Mouse (Mus musculus) forebrain, postnatal 0 days (tissue): ENCODE measurements around the gene Rtkn. TPM values are rescaled to one million over a fixed set of nuclear protein-coding genes. Genes with fewer than 3 reads are reported as not detected.

Experiments
- ATAC-seq: fragments of 200-750 bp; cut with Nextera tagmentation; 2 replicates; pipeline ENCODE4 v1.8.0; 2017; ENCODE audit warnings: mild to moderate bottlenecking, moderate library complexity
- DNase-seq: peaks from one replicate; pipeline ENCODE4 v3.0.0-alpha.2; 2015
- H3K27ac ChIP-seq: fragments of 300-500 bp; sonication (generic); 2 replicates; pipeline ENCODE4 v1.5.1; 2014; ENCODE audit warnings: low read depth, mild to moderate bottlenecking, antibody characterized with exemption, low read length, moderate library complexity, mixed read lengths
- H3K27me3 ChIP-seq: fragments of 300-500 bp; sonication (generic); 2 replicates; pipeline ENCODE4 v1.6.1; 2014; ENCODE audit warnings: mild to moderate bottlenecking, low read length, mixed read lengths; ENCODE audit not compliant: insufficient read depth
- H3K36me3 ChIP-seq: fragments of 300-500 bp; sonication (generic); 2 replicates; pipeline ENCODE4 v1.6.1; 2014; ENCODE audit warnings: mild to moderate bottlenecking, moderate library complexity; ENCODE audit not compliant: insufficient read depth
- H3K4me1 ChIP-seq: fragments of 300-500 bp; sonication (generic); 2 replicates; pipeline ENCODE4 v1.6.1; 2014; ENCODE audit warnings: antibody characterized with exemption; ENCODE audit not compliant: insufficient read depth
- H3K4me2 ChIP-seq: fragments of 300-500 bp; sonication (generic); 2 replicates; pipeline ENCODE4 v1.6.1; 2014; ENCODE audit warnings: low read depth, mild to moderate bottlenecking, moderate library complexity
- H3K4me3 ChIP-seq: fragments of 300-500 bp; sonication (generic); 2 replicates; pipeline ENCODE4 v1.5.1; 2014; ENCODE audit warnings: low read depth, low read length, mixed read lengths
- H3K9ac ChIP-seq: fragments of 300-500 bp; sonication (generic); 2 replicates; pipeline ENCODE4 v1.6.1; 2014; ENCODE audit warnings: mild to moderate bottlenecking
- H3K9me3 ChIP-seq: fragments of 300-500 bp; sonication (generic); 2 replicates; pipeline ENCODE4 v1.6.1; 2016; ENCODE audit warnings: low read length
- CTCF ChIP-seq: sonication (generic); IDR thresholded peaks from 2 replicates; pipeline ENCODE4 v1.5.1; 2016; ENCODE audit warnings: antibody characterized with exemption, control low read depth, low read depth
- WGBS: fragments of 180-500 bp; shearing (Covaris S2); extraction: QIAGEN DNeasy Blood & Tissue Kit; methylation state at CpG from one replicate; pipeline ENCODE4 v1.1.7; 2014; 5-methylcytosine and 5-hydroxymethylcytosine counted together
- polyA plus RNA-seq: library from polyadenylated mRNA; unstranded; fragments of >200 nt; fragmentation: Nextera tagmentation; extraction: Ambion mirVana; gene quantifications from 2 replicates; pipeline ENCODE4 v1.2.1, GENCODE M21; 2015
- total RNA-seq: library from RNA; depleted of rRNA; stranded (reverse); fragments of >200 nt; gene quantifications from 2 replicates; pipeline ENCODE4 v1.2.3, GENCODE M21; 2014

Rtkn gene
- total and polyA plus RNA-seq, 2 experiments from 2014 or later = 8.1 to 19.4 TPM

GRCm38 (mm10) chr6:83117616-83118015, 17.6 kb upstream of the Rtkn start:
- Histone ChIP-seq H3K9ac (no peak overlapping the region), H3K36me3 (peaks cover 25% of the 10 kb centered on the region), H3K9me3 (no peaks in the 10 kb centered on the region), H3K27ac (no peak overlapping the region), H3K4me2 (no peak overlapping the region), H3K4me1 (peaks cover 13% of the 10 kb centered on the region), H3K4me3 (no peak overlapping the region), H3K27me3 (no peaks in the 10 kb centered on the region)
- no peak for TF ChIP-seq CTCF
- ATAC-seq = no peak
- 92% methylated on average over 13 of the region's 13 CpGs for WGBS
- no peak for DNase-seq

GRCm38 (mm10) chr6:83118369-83118768, 16.9 kb upstream of the Rtkn start:
- Histone ChIP-seq H3K4me3 (no peak overlapping the region), H3K27me3 (no peaks in the 10 kb centered on the region), H3K36me3 (peaks cover 25% of the 10 kb centered on the region), H3K4me2 (no peak overlapping the region), H3K9me3 (no peaks in the 10 kb centered on the region), H3K4me1 (peaks cover 14% of the 10 kb centered on the region), H3K9ac (no peak overlapping the region), H3K27ac (no peak overlapping the region)
- TF ChIP-seq CTCF = no peak
- 81% methylated on average over 11 of the region's 11 CpGs for WGBS
- ATAC-seq = no peak
- no peak for DNase-seq

DNA sequence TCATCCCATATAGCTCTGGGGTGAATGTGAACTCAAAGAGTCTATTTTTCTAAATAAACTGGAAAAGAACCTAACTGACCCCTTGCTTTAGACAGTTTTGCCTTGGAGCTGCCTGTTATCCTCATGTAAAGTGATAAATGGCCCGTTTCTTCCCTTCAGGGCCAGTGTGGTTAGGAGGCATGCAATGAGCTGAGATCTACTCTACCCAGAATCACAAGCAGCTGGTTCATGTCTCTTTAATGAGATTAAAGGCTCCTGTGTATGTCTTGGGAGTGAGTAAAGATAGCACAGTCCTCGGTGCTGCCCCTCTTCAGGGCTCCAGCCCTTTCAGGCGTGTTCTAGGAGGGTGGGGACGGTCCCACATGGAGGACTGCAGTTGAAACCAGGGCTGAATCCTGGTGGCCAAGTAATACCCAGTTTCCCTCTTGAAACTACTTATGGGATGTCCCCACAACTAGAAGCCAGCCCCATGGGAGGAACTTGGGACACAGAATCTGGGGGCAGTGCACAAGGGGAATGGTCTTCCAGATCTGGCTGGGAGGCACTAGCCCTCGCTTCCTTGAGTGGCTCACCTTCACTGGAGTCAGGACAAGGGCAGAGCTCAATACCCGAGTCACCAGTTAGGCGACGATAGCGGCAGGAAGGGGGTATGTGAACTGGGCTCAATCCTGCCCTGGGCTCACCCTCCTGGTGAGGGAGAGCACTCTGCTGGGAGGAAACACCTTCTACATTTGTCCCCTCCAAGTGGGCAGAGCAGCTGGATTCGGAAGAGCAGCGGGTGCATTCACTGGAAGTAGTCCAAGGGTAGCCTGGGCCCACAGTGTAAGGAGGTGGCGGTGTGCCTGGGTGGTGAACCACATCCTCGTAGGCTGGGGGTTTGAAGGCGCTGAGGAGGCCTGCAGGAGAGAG, 16.2 kb upstream of the Rtkn start:
- no peak for TF ChIP-seq CTCF
- H3K9me3 ChIP-seq = no peaks in the 10 kb centered on the region
- no peak for ATAC-seq
- H3K9ac ChIP-seq = no peak overlapping the region
- peaks cover 25% of the 10 kb centered on the region for H3K36me3 ChIP-seq
- H3K27ac ChIP-seq = no peak overlapping the region
- no peak overlapping the region for H3K4me2 ChIP-seq
- WGBS = 77% methylated on average over 14 of the region's 14 CpGs
- DNase-seq = no peak
- no peaks in the 10 kb centered on the region for H3K27me3 ChIP-seq
- no peak overlapping the region for H3K4me3 ChIP-seq
- peaks cover 16% of the 10 kb centered on the region for H3K4me1 ChIP-seq

- Histone ChIP-seq H3K4me1 (peaks cover 22% of the 10 kb centered on the region), H3K9me3 (no peaks in the 10 kb centered on the region), H3K9ac (no peak overlapping the region), H3K27me3 (no peaks in the 10 kb centered on the region), H3K4me2 (peak overlapping the region; percentile 93; the same call in 1 of the 2 replicates), H3K27ac (no peak overlapping the region), H3K36me3 (peaks cover 25% of the 10 kb centered on the region), H3K4me3 (no peak overlapping the region)
- DNase-seq (no peak), ATAC-seq (no peak)
- TF ChIP-seq CTCF = no peak
- 80% methylated on average over 7 of the region's 7 CpGs for WGBS
These were observed 15.6 kb upstream of the Rtkn start for GRCm38 (mm10) chr6:83119734-83120051.

GRCm38 (mm10) chr6:83120930-83121862, 14.1 kb upstream of the Rtkn start, which contains the start of gene Wbp1:
Gene Wbp1, minus strand, starts transcription at chr6:83121559.
- under 1% methylated on average over 38 of the region's 38 CpGs for WGBS
- peak; percentile 98 for DNase-seq

GRCm38 (mm10) chr6:83121863-83122710, 13.2 kb upstream of the Rtkn start:
- Histone ChIP-seq H3K36me3 (peaks cover 24% of the 10 kb centered on the region), H3K9me3 (no peaks in the 10 kb centered on the region), H3K4me1 (peaks cover 22% of the 10 kb centered on the region), H3K27me3 (no peaks in the 10 kb centered on the region), H3K4me3 (peak overlapping the region; percentile 70), H3K27ac (peak overlapping the region; percentile 88), H3K4me2 (peak overlapping the region; percentile 93), H3K9ac (peak overlapping the region; percentile 70)
- no peak for TF ChIP-seq CTCF
- ATAC-seq (peak; percentile 38), DNase-seq (no peak)
- 6% methylated on average over 40 of the region's 52 CpGs for WGBS

More at GRCm38 (mm10) chr6:83120930-83121862, 14.1 kb upstream of the Rtkn start, which contains the start of gene Wbp1:
- H3K9me3 ChIP-seq = no peaks in the 10 kb centered on the region
- peak within 1 kb of the TSS; percentile 88 for H3K27ac ChIP-seq
- peak; percentile 96 for ATAC-seq
- TF ChIP-seq CTCF = no peak
- peak within 1 kb of the TSS; percentile 93 for H3K4me2 ChIP-seq
- H3K4me1 ChIP-seq = peaks cover 22% of the 10 kb centered on the region
- peak within 1 kb of the TSS; percentile 70 for H3K9ac ChIP-seq
- peak within 1 kb of the TSS; percentile 70 for H3K4me3 ChIP-seq
- peaks cover 25% of the 10 kb centered on the region for H3K36me3 ChIP-seq
- no peaks in the 10 kb centered on the region for H3K27me3 ChIP-seq
